Mouse (Mus musculus): ENCODE measurements around the gene Six4.
A peak's percentile ranks its signal among the peaks of the same experiment; 100 is the strongest.

GRCm38 (mm10) chr12:73112326-73113087 lies 749 bp downstream of the Six4 start:
- TF ChIP-seq CTCF (IDR thresholded peaks at IDR 0.05; ENCODE audit: low read depth, low read length) (0 out of 2 replicates have a peak, but pooled peaks have one; percentile 12), POLR2A (IDR thresholded peaks at IDR 0.05; ENCODE audit: extremely low read depth, insufficient read depth, low read length) (no peak)
